Mouse (Mus musculus) hindbrain, embryonic 11.5 days (tissue): ENCODE data around the gene Rasgrp4. TPM values are rescaled to one million over a fixed set of nuclear protein-coding genes. Genes with fewer than 3 reads are reported as not detected.
A peak's percentile ranks its signal among the peaks of the same experiment; 100 is the strongest.

Experiments
- ATAC-seq: fragments of 200-750 bp; cut with Nextera tagmentation; 2 replicates; pipeline ENCODE4 v1.8.0; 2017; ENCODE audit warnings: mild to moderate bottlenecking, moderate TSS enrichment, moderate library complexity; ENCODE audit not compliant: low FRiP score
- DNase-seq: peaks from one replicate; pipeline ENCODE4 v3.0.0-alpha.2; 2015; ENCODE audit warnings: low spot score
- H3K27ac ChIP-seq: fragments of 300-500 bp; sonication (generic); 2 replicates; pipeline ENCODE4 v1.5.1; 2014; ENCODE audit warnings: mild to moderate bottlenecking, low read depth, low read length
- H3K27me3 ChIP-seq: fragments of 300-500 bp; sonication (generic); 2 replicates; pipeline ENCODE4 v1.6.1; 2014; ENCODE audit warnings: mild to moderate bottlenecking, low read length, moderate library complexity, mixed read lengths; ENCODE audit not compliant: control insufficient read depth, insufficient read depth
- H3K36me3 ChIP-seq: fragments of 300-500 bp; sonication (generic); 2 replicates; pipeline ENCODE4 v1.6.1; 2014; ENCODE audit warnings: mild to moderate bottlenecking, low read length, moderate library complexity, mixed read lengths; ENCODE audit not compliant: control insufficient read depth, insufficient read depth
- H3K4me1 ChIP-seq: fragments of 300-500 bp; sonication (generic); replicated peaks from 2 replicates; pipeline ENCODE4 v1.6.1; 2014; ENCODE audit warnings: low read length, mixed read lengths; ENCODE audit not compliant: control insufficient read depth, insufficient read depth
- H3K4me2 ChIP-seq: fragments of 300-500 bp; sonication (generic); replicated peaks from 2 replicates; pipeline ENCODE4 v1.6.1; 2014; ENCODE audit warnings: mild to moderate bottlenecking, low read depth, low read length
- H3K4me3 ChIP-seq: fragments of 300-500 bp; sonication (generic); 2 replicates; pipeline ENCODE4 v1.5.1; 2014; ENCODE audit warnings: low read depth, low read length
- H3K9ac ChIP-seq: fragments of 300-500 bp; sonication (generic); 2 replicates; pipeline ENCODE4 v1.6.1; 2014; ENCODE audit warnings: low read depth, low read length
- H3K9me3 ChIP-seq: fragments of 300-500 bp; sonication (generic); 2 replicates; pipeline ENCODE4 v1.6.1; 2016; ENCODE audit warnings: low read length; ENCODE audit not compliant: control insufficient read depth
- whole genome bisulfite sequencing: fragments of 180-500 bp; shearing (Covaris S2); extraction: QIAGEN DNeasy Blood & Tissue Kit; methylation state at CpG from one replicate; pipeline ENCODE4 v1.1.7; 2014; 5-methylcytosine and 5-hydroxymethylcytosine counted together
- polyA plus RNA-seq: library from polyadenylated mRNA; unstranded; fragments of >200 nt; fragmentation: Nextera tagmentation; extraction: Ambion mirVana; gene quantifications from 2 replicates; pipeline ENCODE4 v1.2.1, GENCODE M21; 2014

Rasgrp4 gene
- polyA plus RNA-seq, 1 experiment from 2014 or later = 0.52 TPM

- H3K9ac ChIP-seq = peak within 1 kb of the TSS; percentile 66
- 4% methylated on average over 67 of the region's 68 CpGs for WGBS
- ATAC-seq = peak; percentile 86
- DNase-seq = peak; percentile 89
- no peaks in the 10 kb centered on the region for H3K36me3 ChIP-seq
- peak within 1 kb of the TSS; percentile 86 for H3K4me2 ChIP-seq
- peak within 1 kb of the TSS; percentile 69 for H3K4me3 ChIP-seq
- peak within 1 kb of the TSS; percentile 72 for H3K27ac ChIP-seq
- no peaks in the 10 kb centered on the region for H3K4me1 ChIP-seq
- peaks cover 6% of the 10 kb centered on the region; the same call in 1 of the 2 replicates for H3K27me3 ChIP-seq
- H3K9me3 ChIP-seq = no peaks in the 10 kb centered on the region
Measured at GRCm38 (mm10) chr7:29155838-29156782, 21.5 kb downstream of the Rasgrp4 start, which contains the start of gene Fam98c. Gene Fam98c (minus strand): TSS chr7:29156234.

- Histone ChIP-seq H3K9me3 (no peaks in the 10 kb centered on the region), H3K9ac (no peak overlapping the region), H3K36me3 (no peaks in the 10 kb centered on the region), H3K4me1 (no peaks in the 10 kb centered on the region), H3K27me3 (peaks cover 6% of the 10 kb centered on the region; the same call in 1 of the 2 replicates), H3K4me3 (no peak overlapping the region), H3K27ac (no peak overlapping the region), H3K4me2 (no peak overlapping the region)
- WGBS = 0% methylated on average over 5 of the region's 5 CpGs
- no peak for DNase-seq
- ATAC-seq = no peak
Measured at GRCm38 (mm10) chr7:29158264-29158663, 23.6 kb downstream of the Rasgrp4 start.

- Histone ChIP-seq H3K36me3 (no peaks in the 10 kb centered on the region), H3K27me3 (peaks cover 7% of the 10 kb centered on the region; the same call in 1 of the 2 replicates), H3K4me1 (no peaks in the 10 kb centered on the region), H3K9me3 (no peaks in the 10 kb centered on the region), H3K4me3 (no peak overlapping the region), H3K4me2 (no peak overlapping the region), H3K9ac (no peak overlapping the region), H3K27ac (no peak overlapping the region)
- ATAC-seq = no peak
- 82% methylated on average over 5 of the region's 5 CpGs for WGBS
- DNase-seq = no peak
Measured at GRCm38 (mm10) chr7:29162294-29162693, 27.6 kb downstream of the Rasgrp4 start.

- whole genome bisulfite sequencing = 27% methylated on average over 9 of the region's 9 CpGs
- DNase-seq = no peak
- H3K9ac ChIP-seq = no peak overlapping the region
- no peak overlapping the region for H3K27ac ChIP-seq
- peaks cover 7% of the 10 kb centered on the region; the same call in 1 of the 2 replicates for H3K27me3 ChIP-seq
- H3K4me3 ChIP-seq = no peak overlapping the region
- ATAC-seq = no peak
- H3K9me3 ChIP-seq = no peaks in the 10 kb centered on the region
- no peak overlapping the region for H3K4me2 ChIP-seq
- no peaks in the 10 kb centered on the region for H3K4me1 ChIP-seq
- no peaks in the 10 kb centered on the region for H3K36me3 ChIP-seq
Measured at GRCm38 (mm10) chr7:29162750-29163525, 28.3 kb downstream of the Rasgrp4 start.

- 11% methylated on average over 19 of the region's 19 CpGs for WGBS
- H3K27ac ChIP-seq = no peak overlapping the region
- H3K4me3 ChIP-seq = peak overlapping the region; percentile 73
- H3K4me1 ChIP-seq = peaks cover 12% of the 10 kb centered on the region
- no peak for ATAC-seq
- H3K9ac ChIP-seq = no peak overlapping the region
- H3K36me3 ChIP-seq = no peaks in the 10 kb centered on the region
- DNase-seq = no peak
- peak overlapping the region; percentile 81 for H3K4me2 ChIP-seq
- peaks cover 20% of the 10 kb centered on the region for H3K27me3 ChIP-seq
- no peaks in the 10 kb centered on the region for H3K9me3 ChIP-seq
Measured at GRCm38 (mm10) chr7:29167656-29168055, 33.0 kb downstream of the Rasgrp4 start.

- peaks cover 12% of the 10 kb centered on the region for H3K4me1 ChIP-seq
- H3K27ac ChIP-seq = 0 out of 2 replicates have a peak overlapping the region, but pooled peaks have one; percentile 66
- DNase-seq = peak; percentile 39
- peaks cover 25% of the 10 kb centered on the region for H3K27me3 ChIP-seq
- H3K9ac ChIP-seq = peak overlapping the region; percentile 70; the same call in 1 of the 2 replicates
- H3K4me3 ChIP-seq = peak overlapping the region; percentile 73
- no peaks in the 10 kb centered on the region for H3K9me3 ChIP-seq
- H3K4me2 ChIP-seq = peak overlapping the region; percentile 81
- WGBS = under 1% methylated on average over 10 of the region's 10 CpGs
- H3K36me3 ChIP-seq = 0 out of 2 replicates have a peak, but pooled peaks cover 4% of the 10 kb centered on the region
- no peak for ATAC-seq
Measured at GRCm38 (mm10) chr7:29168121-29168695, 33.6 kb downstream of the Rasgrp4 start.

- Histone ChIP-seq H3K9me3 (no peaks in the 10 kb centered on the region), H3K36me3 (peaks cover 7% of the 10 kb centered on the region; the same call in 1 of the 2 replicates), H3K27ac (peak overlapping the region; percentile 66; the same call in 1 of the 2 replicates), H3K4me1 (peaks cover 12% of the 10 kb centered on the region), H3K4me3 (peak overlapping the region; percentile 73), H3K9ac (peak overlapping the region; percentile 70), H3K4me2 (peak overlapping the region; percentile 81), H3K27me3 (peaks cover 30% of the 10 kb centered on the region)
- WGBS = 0% methylated on average over 14 of the region's 14 CpGs
- peak; percentile 15; the same call in 1 of the 2 replicates for ATAC-seq
- peak; percentile 74 for DNase-seq
Measured at GRCm38 (mm10) chr7:29168791-29169230, 34.2 kb downstream of the Rasgrp4 start.
